Mouse (Mus musculus) intestine, embryonic 14.5 days (tissue): ENCODE data around the gene Lama2. TPM values are rescaled to one million over a fixed set of nuclear protein-coding genes. Genes with fewer than 3 reads are reported as not detected.
"Not testable (repeated sequence)": the region's sequence is repeated elsewhere in the genome, so short reads cannot be mapped to it uniquely, and the experiment has no call there.

ENCODE experiments used
- ATAC-seq: fragments of 200-750 bp; cut with Nextera tagmentation; replicated peaks from 2 replicates; pipeline ENCODE4 v1.8.0; 2017; ENCODE audit warnings: low read depth, moderate number of reproducible peaks, moderate TSS enrichment, moderate library complexity; ENCODE audit not compliant: low FRiP score, low TSS enrichment
- DNase-seq: peaks from one replicate; pipeline ENCODE4 v3.0.0-alpha.2; 2018; ENCODE audit warnings: low spot score
- H3K27ac ChIP-seq: fragments of 300-500 bp; sonication (generic); 2 replicates; pipeline ENCODE4 v1.5.1; 2014; ENCODE audit warnings: low read depth, mild to moderate bottlenecking, control low read depth
- H3K27me3 ChIP-seq: fragments of 300-500 bp; sonication (generic); replicated peaks from 2 replicates; pipeline ENCODE4 v1.6.1; 2014; ENCODE audit warnings: low read length, control low read depth; ENCODE audit not compliant: control insufficient read depth, insufficient read depth
- H3K36me3 ChIP-seq: fragments of 300-500 bp; sonication (generic); 2 replicates; pipeline ENCODE4 v1.6.1; 2014; ENCODE audit warnings: low read length, control low read depth; ENCODE audit not compliant: control insufficient read depth, insufficient read depth
- H3K4me1 ChIP-seq: fragments of 300-500 bp; sonication (generic); replicated peaks from 2 replicates; pipeline ENCODE4 v1.6.1; 2014; ENCODE audit warnings: low read length, control low read depth, mixed read lengths; ENCODE audit not compliant: control insufficient read depth, insufficient read depth
- H3K4me2 ChIP-seq: fragments of 300-500 bp; sonication (generic); 2 replicates; pipeline ENCODE4 v1.6.1; 2014; ENCODE audit warnings: low read length
- H3K4me3 ChIP-seq: fragments of 300-500 bp; sonication (generic); 2 replicates; pipeline ENCODE4 v1.5.1; 2014; ENCODE audit warnings: low read depth, low read length, control low read depth, mixed read lengths
- H3K9ac ChIP-seq: fragments of 300-500 bp; sonication (generic); 2 replicates; pipeline ENCODE4 v1.6.1; 2014; ENCODE audit warnings: mild to moderate bottlenecking, low read length
- H3K9me3 ChIP-seq: fragments of 300-500 bp; sonication (generic); 2 replicates; pipeline ENCODE4 v1.6.1; 2016; ENCODE audit warnings: low read length, control low read depth; ENCODE audit not compliant: control insufficient read depth
- WGBS: fragments of 180-500 bp; shearing (Covaris S2); extraction: QIAGEN DNeasy Blood & Tissue Kit; methylation state at CpG from one replicate; pipeline ENCODE4 v1.1.7; 2014; 5-methylcytosine and 5-hydroxymethylcytosine counted together
- polyA plus RNA-seq: library from polyadenylated mRNA; unstranded; fragments of >200 nt; fragmentation: Nextera tagmentation; extraction: Ambion mirVana; gene quantifications from 2 replicates; pipeline ENCODE4 v1.2.1, GENCODE M21; 2014

Gene Lama2
- polyA plus RNA-seq, 1 experiment from 2014 or later: 9.8 TPM

GRCm38 (mm10) chr10:26938464-26938863 lies 681.1 kb downstream of the Lama2 start:
- DNase-seq, H3K9me3 ChIP-seq, ATAC-seq, H3K36me3 ChIP-seq, H3K9ac ChIP-seq, H3K4me3 ChIP-seq, H3K4me1 ChIP-seq, H3K27me3 ChIP-seq, H3K27ac ChIP-seq, H3K4me2 ChIP-seq: not testable (repeated sequence)
- 80% methylated on average over 4 of the region's 4 CpGs for WGBS

GRCm38 (mm10) chr10:26936056-26936455 lies 683.5 kb downstream of the Lama2 start:
- ATAC-seq, H3K4me1 ChIP-seq: not testable (repeated sequence)

More at GRCm38 (mm10) chr10:26936056-26936455, 683.5 kb downstream of the Lama2 start:
- H3K9ac ChIP-seq, H3K4me3 ChIP-seq, DNase-seq, H3K27me3 ChIP-seq, H3K4me2 ChIP-seq, H3K27ac ChIP-seq, H3K9me3 ChIP-seq, H3K36me3 ChIP-seq: not testable (repeated sequence)
- WGBS: 93% methylated on average over 6 of the region's 6 CpGs
